Mouse (Mus musculus) MEL (cell line): Measurements from ENCODE around the gene Shroom1. TPM values are rescaled to one million over a fixed set of nuclear protein-coding genes. Genes with fewer than 3 reads are reported as not detected.
"Not testable (repeated sequence)": the region's sequence is repeated elsewhere in the genome, so short reads cannot be mapped to it uniquely, and the experiment has no call there.

Experiments used
- DNase-seq: peaks from one replicate; pipeline ENCODE4 v3.0.0; 2011; ENCODE audit warnings: low read depth, low spot score
- H3K27ac ChIP-seq: 2 replicates; pipeline ENCODE4 v1.5.1; 2012; ENCODE audit warnings: low read depth, mild to moderate bottlenecking, control low read depth, low read length, moderate library complexity; ENCODE audit not compliant: control insufficient read depth
- H3K27me3 ChIP-seq, 2 experiments: fragments of 150-350 bp in 1 of 2; sonication (generic) in 1 of 2; 2 replicates each; pipeline ENCODE4 v1.6.1; 2012; ENCODE audit warnings: low read length in 2 of 2, mild to moderate bottlenecking in 2 of 2, improper control_type of control experiment in 1 of 2, moderate library complexity in 1 of 2; ENCODE audit not compliant: insufficient read depth in 2 of 2, control insufficient read depth in 1 of 2
- H3K36me3 ChIP-seq, 2 experiments: 2 replicates each; pipeline ENCODE4 v1.6.1; 2012 to 2014; ENCODE audit warnings: low read length in 2 of 2, improper control_type of control experiment in 1 of 2, inconsistent platforms in 1 of 2, mild to moderate bottlenecking in 1 of 2; ENCODE audit not compliant: insufficient read depth in 2 of 2, control insufficient read depth in 1 of 2
- H3K4me1 ChIP-seq, 2 experiments: fragments of 150-350 bp in 1 of 2; sonication (generic) in 1 of 2; 2 replicates each; pipeline ENCODE4 v1.6.1; 2012; ENCODE audit warnings: low read length in 2 of 2, improper control_type of control experiment in 1 of 2, mild to moderate bottlenecking in 1 of 2; ENCODE audit not compliant: insufficient read depth in 2 of 2, control insufficient read depth in 1 of 2
- H3K4me3 ChIP-seq, 2 experiments: fragments of 150-350 bp in 1 of 2; sonication (generic) in 1 of 2; 2 replicates each; pipeline ENCODE4 v1.5.1; 2012; ENCODE audit warnings: low read depth in 2 of 2, low read length in 2 of 2, mild to moderate bottlenecking in 2 of 2, moderate library complexity in 2 of 2, control low read depth in 1 of 2, improper control_type of control experiment in 1 of 2; ENCODE audit not compliant: control insufficient read depth in 1 of 2, insufficient read depth in 1 of 2
- H3K79me2 ChIP-seq: 2 replicates; pipeline ENCODE4 v1.6.1; 2012; ENCODE audit warnings: mild to moderate bottlenecking, low read length, moderate library complexity; ENCODE audit not compliant: control insufficient read depth, poor library complexity, insufficient read depth
- H3K9ac ChIP-seq: 2 replicates; pipeline ENCODE4 v1.6.1; 2012; ENCODE audit warnings: low read depth, mild to moderate bottlenecking, control low read depth, low read length, moderate library complexity; ENCODE audit not compliant: control insufficient read depth, poor library complexity, severe bottlenecking
- H3K9me3 ChIP-seq: fragments of 150-350 bp; sonication (generic); replicated peaks from 2 replicates; pipeline ENCODE4 v1.6.1; 2012; ENCODE audit warnings: mild to moderate bottlenecking, low read length, improper control_type of control experiment, moderate library complexity; ENCODE audit not compliant: insufficient read depth
- CHD1 ChIP-seq: IDR thresholded peaks from 2 replicates; pipeline ENCODE4 v1.6.1; 2012; ENCODE audit warnings: low read depth, mild to moderate bottlenecking, inconsistent platforms, low read length, improper control_type of control experiment
- CTCF ChIP-seq, 3 experiments: IDR thresholded peaks in 2 of 3; conservative IDR thresholded peaks in 1 of 3; 2 replicates each; pipeline ENCODE4 v1.5.1; 2011 to 2012; ENCODE audit warnings: low read length in 3 of 3, low read depth in 2 of 3, mild to moderate bottlenecking in 2 of 3, improper control_type of control experiment in 1 of 3, inconsistent platforms in 1 of 3, mixed read lengths in 1 of 3, moderate library complexity in 1 of 3; ENCODE audit not compliant: control insufficient read depth in 1 of 3, insufficient read depth in 1 of 3, poor library complexity in 1 of 3, severe bottlenecking in 1 of 3
- ETS1 ChIP-seq: IDR thresholded peaks from 2 replicates; pipeline ENCODE4 v1.6.1; 2012; ENCODE audit warnings: low read depth, mild to moderate bottlenecking, inconsistent platforms, low read length, improper control_type of control experiment, moderate library complexity
- GABPA ChIP-seq: IDR thresholded peaks from 2 replicates; pipeline ENCODE4 v1.6.1; 2012; ENCODE audit warnings: low read depth, mild to moderate bottlenecking, inconsistent platforms, low read length, improper control_type of control experiment, moderate library complexity
- KAT2A ChIP-seq: conservative IDR thresholded peaks from 2 replicates; pipeline ENCODE4 v1.6.1; 2012; ENCODE audit warnings: low read depth, low read length, improper control_type of control experiment, inconsistent platforms
- MAZ ChIP-seq: IDR thresholded peaks from 2 replicates; pipeline ENCODE4 v1.6.1; 2012; ENCODE audit warnings: low read depth, mild to moderate bottlenecking, inconsistent platforms, low read length, improper control_type of control experiment
- POLR2A ChIP-seq, 2 experiments: IDR thresholded peaks; 2 replicates each; pipeline ENCODE4 v1.6.1; 2011 to 2012; ENCODE audit warnings: low read length in 2 of 2, mild to moderate bottlenecking in 2 of 2, control low read depth in 1 of 2, improper control_type of control experiment in 1 of 2, low read depth in 1 of 2, moderate library complexity in 1 of 2; ENCODE audit not compliant: control insufficient read depth in 1 of 2, insufficient read depth in 1 of 2, poor library complexity in 1 of 2
- POLR2AphosphoS2 ChIP-seq: IDR thresholded peaks from 2 replicates; pipeline ENCODE4 v1.6.1; 2011; ENCODE audit warnings: low read length, improper control_type of control experiment
- POLR2AphosphoS5 ChIP-seq: IDR thresholded peaks from 2 replicates; pipeline ENCODE4 v1.6.1; 2012; ENCODE audit warnings: low read depth, borderline replicate concordance, mild to moderate bottlenecking, inconsistent platforms, low read length, moderate library complexity, mixed read lengths
- SMC3 ChIP-seq: IDR thresholded peaks from 2 replicates; pipeline ENCODE4 v1.6.1; 2011; ENCODE audit warnings: low read depth, low read length, improper control_type of control experiment
- USF2 ChIP-seq, 2 experiments: IDR thresholded peaks; 2 replicates each; pipeline ENCODE4 v1.6.1; 2011 to 2012; ENCODE audit warnings: improper control_type of control experiment in 2 of 2, low read length in 2 of 2, borderline replicate concordance in 1 of 2, inconsistent platforms in 1 of 2, low read depth in 1 of 2, mild to moderate bottlenecking in 1 of 2; ENCODE audit not compliant: insufficient read depth in 1 of 2
- ZNF384 ChIP-seq: IDR thresholded peaks from 2 replicates; pipeline ENCODE4 v1.6.1; 2012; ENCODE audit warnings: low read depth, mild to moderate bottlenecking, inconsistent platforms, low read length, improper control_type of control experiment
- polyA plus RNA-seq, 2 experiments: library from polyadenylated mRNA; stranded (reverse) in 1 of 2; unstranded in 1 of 2; fragments of >175 nt in 1 of 2; fragments of >200 nt in 1 of 2; gene quantifications; 2 replicates each; pipeline versions ENCODE4 v1.2.1 to v1.2.4; 2012; ENCODE audit warnings: low replicate concordance in 2 of 2, low read depth in 1 of 2; ENCODE audit not compliant: insufficient read length in 2 of 2, insufficient read depth in 1 of 2, missing spikeins in 1 of 2
- total RNA-seq: library from RNA; depleted of rRNA; stranded (reverse); fragments of 300-350 nt; gene quantifications from 2 replicates; pipeline ENCODE4 v1.2.3, GENCODE M21; 2012

The Shroom1 gene
- total and polyA plus RNA-seq, 3 experiments, result 0.19 TPM; not detected in 2

DNA sequence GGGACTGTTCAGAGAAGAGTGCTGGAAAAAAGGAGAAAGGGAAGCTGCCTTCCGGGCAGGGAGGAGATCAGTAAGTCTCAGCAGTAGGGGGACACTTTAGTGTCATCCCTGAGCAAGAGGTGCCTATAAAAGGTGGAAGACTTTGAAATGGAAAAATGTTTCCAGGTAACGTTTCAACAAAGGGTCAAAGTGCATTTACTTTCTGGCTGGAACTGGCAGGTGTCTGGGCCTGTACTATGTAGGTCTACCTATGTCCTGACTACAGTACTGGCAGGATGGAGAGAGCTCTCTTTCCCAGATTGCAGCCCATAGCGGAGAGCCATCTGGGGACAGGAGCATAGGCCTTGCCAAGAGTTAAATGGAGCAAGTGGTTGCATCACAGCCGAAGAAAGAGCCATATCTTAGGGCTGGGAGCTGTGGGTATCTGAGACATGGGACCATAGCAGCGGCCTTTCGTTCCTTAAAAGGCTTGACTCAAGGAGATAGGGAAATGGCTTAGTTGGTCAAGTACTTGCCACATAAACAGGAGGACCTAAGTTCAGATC lies 31.2 kb upstream of the Shroom1 start:
- H3K36me3 ChIP-seq, result peaks cover 6 to 7% of the 10 kb centered on the region in 2 experiments
- peaks cover 0 to 7% of the 10 kb centered on the region in 2 experiments; a peak in 2 of 4 replicates for H3K4me1 ChIP-seq
- TF ChIP-seq GABPA (no peak), CHD1 (no peak), SMC3 (no peak), USF2 (IDR thresholded peaks at IDR 0.05; ENCODE audit: borderline replicate concordance in 1 of 2, insufficient read depth in 1 of 2, low read depth in 1 of 2, low read length in 2 of 2) (no peak)
- TF ChIP-seq, all 39 proteins: peak for 0
- Histone ChIP-seq H3K9ac (no peak overlapping the region), H3K4me3 (no peak overlapping the region), H3K27me3 (no peaks in the 10 kb centered on the region), H3K79me2 (peaks cover 14% of the 10 kb centered on the region), H3K27ac (no peak overlapping the region), H3K9me3 (no peaks in the 10 kb centered on the region)
- no peak for DNase-seq

DNA sequence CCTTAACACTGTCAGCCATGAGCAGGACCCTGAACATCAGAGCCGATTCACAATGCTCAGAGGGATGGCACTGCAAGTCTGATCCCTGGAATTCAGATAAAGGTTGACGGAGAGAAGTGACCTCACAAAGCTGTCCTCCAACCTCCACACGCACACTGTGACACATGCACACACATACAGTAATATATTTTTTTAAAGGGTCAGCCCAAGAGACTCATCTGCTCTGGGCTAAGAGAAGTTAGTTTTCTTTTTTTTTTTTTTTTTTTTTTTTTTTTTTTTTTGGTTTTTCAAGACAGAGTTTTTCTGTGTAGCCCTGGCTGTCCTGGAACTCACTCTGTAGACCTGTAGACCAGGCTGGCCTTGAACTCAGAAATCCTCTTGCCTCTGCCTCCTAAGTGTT lies 30.1 kb upstream of the Shroom1 start:
- not testable (repeated sequence) for H3K4me3 ChIP-seq, H3K9ac ChIP-seq, H3K27ac ChIP-seq, H3K9me3 ChIP-seq, DNase-seq, H3K27me3 ChIP-seq
- TF ChIP-seq POLR2A (IDR thresholded peaks at IDR 0.05; ENCODE audit: control insufficient read depth in 1 of 2, insufficient read depth in 1 of 2, low read depth in 1 of 2, low read length in 2 of 2, poor library complexity in 1 of 2) (peak in 1 of 2 experiments; percentile 26; a peak in 1 of 4 replicates), ZNF384 (peak; percentile 75)
- H3K36me3 ChIP-seq, result peaks cover 7 to 12% of the 10 kb centered on the region in 2 experiments
- H3K4me1 ChIP-seq, result peaks cover 0 to 13% of the 10 kb centered on the region in 2 experiments; a peak in 2 of 4 replicates
- H3K79me2 ChIP-seq, result peaks cover 14% of the 10 kb centered on the region

DNA sequence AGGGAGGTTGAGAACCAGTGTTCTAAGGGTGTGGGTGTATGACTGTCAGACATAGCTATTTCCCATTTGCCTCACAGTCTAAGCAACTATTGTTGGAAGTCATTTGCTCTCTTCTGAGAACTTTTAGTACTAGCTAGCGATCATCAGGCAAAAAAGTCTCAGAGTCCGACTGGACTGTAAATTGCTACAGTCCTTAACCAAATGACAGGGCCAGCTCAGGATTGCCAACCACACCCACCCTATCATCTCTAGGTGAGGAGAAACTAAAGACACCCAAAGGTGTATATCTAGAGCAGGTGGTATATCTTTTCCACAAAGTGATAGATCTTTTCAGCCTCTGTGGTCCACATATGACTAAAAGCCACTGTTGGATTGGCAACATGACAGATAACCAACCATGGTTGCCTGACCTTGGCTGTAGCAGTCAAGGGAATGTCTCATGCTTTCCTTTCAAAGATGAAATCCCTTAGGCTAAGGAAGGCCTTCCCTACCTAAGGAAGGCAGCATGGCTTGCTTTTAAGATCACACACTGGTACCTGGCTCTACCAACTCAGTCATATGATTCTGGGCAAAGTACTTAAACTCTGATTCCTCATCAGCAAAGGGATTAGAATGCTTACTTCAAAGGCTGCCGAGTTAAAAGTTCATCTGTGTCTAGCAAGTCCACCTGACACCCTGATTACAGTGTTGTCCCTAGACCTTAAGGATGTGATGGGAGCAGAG lies 28.9 kb upstream of the Shroom1 start:
- Histone ChIP-seq H3K4me1 (peaks cover 8 to 23% of the 10 kb centered on the region in 2 experiments), H3K4me3 (no peak overlapping the region), H3K27me3 (no peaks in the 10 kb centered on the region), H3K9ac (no peak overlapping the region), H3K27ac (no peak overlapping the region), H3K79me2 (peaks cover 14% of the 10 kb centered on the region), H3K36me3 (peaks cover 7 to 23% of the 10 kb centered on the region in 2 experiments), H3K9me3 (no peaks in the 10 kb centered on the region)
- DNase-seq, result no peak
- TF ChIP-seq POLR2AphosphoS2 (peak; percentile 91), KAT2A (no peak), MAZ (no peak), ETS1 (no peak), USF2 (IDR thresholded peaks at IDR 0.05; ENCODE audit: borderline replicate concordance in 1 of 2, insufficient read depth in 1 of 2, low read depth in 1 of 2, low read length in 2 of 2) (no peak), POLR2AphosphoS5 (no peak), CTCF (IDR thresholded peaks at IDR 0.05 in 2 of 3, conservative IDR thresholded peaks at IDR 0.05 in 1 of 3; ENCODE audit: control insufficient read depth in 1 of 3, insufficient read depth in 1 of 3, low read depth in 2 of 3, low read length in 3 of 3, poor library complexity in 1 of 3, severe bottlenecking in 1 of 3) (no peak)
